In the genomic region with DNA sequence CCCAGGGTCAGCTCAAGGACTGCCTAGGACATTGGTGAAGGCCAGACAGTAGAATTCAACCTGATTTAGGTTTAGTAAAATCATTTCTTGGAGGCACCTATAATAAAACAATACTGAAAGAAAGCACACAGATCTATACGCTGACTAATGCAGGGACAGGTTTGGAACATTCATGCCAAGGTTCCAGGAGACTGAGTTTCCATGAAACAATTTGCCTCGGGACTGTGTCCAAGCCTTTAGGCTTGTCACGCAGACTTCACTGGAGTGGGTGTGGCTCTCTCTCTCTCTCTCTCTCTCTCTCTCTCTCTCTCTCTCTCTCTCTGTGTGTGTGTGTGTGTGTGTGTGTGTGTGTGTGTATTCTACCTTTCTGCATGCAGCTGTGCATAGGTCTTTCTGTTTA, we compare ENCODE assay signal across 8 mouse cellular contexts. TPM values are rescaled to one million over a fixed set of nuclear protein-coding genes. Genes with fewer than 3 reads are reported as not detected.
DNase-seq lines count a peak whose midpoint lies in the region; ATAC-seq lines count a peak whose summit lies in the region.
"Not testable (repeated sequence)": the region's sequence is repeated elsewhere in the genome, so short reads cannot be mapped to it uniquely, and the experiment has no call there.
"Had no signal": no experiment of that assay in that cellular context is flagged by ENCODE, and none has a peak within 500 bp of the region (broad histone marks: within the 10 kb centered on the region; RNA-seq: fewer than 3 reads in every experiment).

No protein-coding gene starts in this region.

- ATAC-seq in heart, embryonic 14.5 days (ENCODE audit: insufficient number of reproducible peaks, insufficient read depth, low FRiP score, low read depth), result 0 out of 2 replicates have a peak, but pooled peaks have one; percentile 35

- not testable (repeated sequence) for H3K9me3 ChIP-seq in heart, embryonic 14.5 days (ENCODE audit: control insufficient read depth, low read length)

- not testable (repeated sequence) for H3K36me3 ChIP-seq in heart, embryonic 14.5 days (ENCODE audit: control insufficient read depth, insufficient read depth, low read length)

- peak overlapping the region; percentile 27 to 59; a peak in 2 of 4 replicates for H3K27ac ChIP-seq in heart, embryonic 14.5 days (replicated peaks in 1 of 2; ENCODE audit: control insufficient read depth in 1 of 2, insufficient read depth in 1 of 2, low read depth in 2 of 2, low read length in 2 of 2)

- peaks cover 3 to 16% of the 10 kb centered on the region in 2 experiments for H3K4me1 ChIP-seq in heart, embryonic 14.5 days (ENCODE audit: control insufficient read depth in 2 of 2, insufficient read depth in 2 of 2, low read length in 2 of 2)

- not testable (repeated sequence) for H3K27me3 ChIP-seq in heart, embryonic 14.5 days (ENCODE audit: control insufficient read depth, insufficient read depth, low read length)

- 17% methylated on average over 3 of the region's 3 CpGs for WGBS in heart, embryonic 14.5 days

- not testable (repeated sequence) for H3K4me3 ChIP-seq in heart, embryonic 14.5 days (ENCODE audit: control insufficient read depth in 1 of 2, insufficient read depth in 1 of 2, low read depth in 1 of 2, low read length in 2 of 2)

- peak overlapping the region; percentile 11; the same call in 1 of the 2 replicates for H3K4me2 ChIP-seq in heart, embryonic 14.5 days (ENCODE audit: low read length)

- peak; percentile 44 for DNase-seq in Muller cell, postnatal 12 days (ENCODE audit: inconsistent ontology term)
- peak; percentile 48 for DNase-seq in adrenal gland, postnatal 14 days
- DNase-seq in gonadal fat pad, adult 2 months (ENCODE audit: low read depth), result peak; percentile 19
- DNase-seq in kidney, adult 11 months, result peak; percentile 21
- peak; percentile 17 to 21 for DNase-seq in kidney, postnatal 36 days

- not testable (repeated sequence) for H3K9ac ChIP-seq in heart, embryonic 14.5 days (ENCODE audit: low read length)

RNA-seq across cellular contexts. Expression of gene Ankrd55, which starts 23.4 kb away (rescaled TPM):
- 3.8 and 4.4 TPM in 2 replicates for total RNA-seq in adrenal gland, postnatal 14 days (2021)
- polyA plus RNA-seq in gonadal fat pad, adult 2 months (2012; rRNA removed), result 0.11 and 0.15 TPM in 2 replicates
- 0.08 TPM in 2 replicates for polyA plus RNA-seq in heart, embryonic 14.5 days (2014; fragmentation: Nextera tagmentation; extraction: Ambion mirVana)
- total RNA-seq: hematopoietic stem cell, adult 5-6 weeks had no signal
- polyA plus RNA-seq: G1E had no signal
